Mouse (Mus musculus): ENCODE results near the gene Olfr460.
"Not testable (repeated sequence)": the region's sequence is repeated elsewhere in the genome, so short reads cannot be mapped to it uniquely, and the experiment has no call there.

The Olfr460 gene

DNA sequence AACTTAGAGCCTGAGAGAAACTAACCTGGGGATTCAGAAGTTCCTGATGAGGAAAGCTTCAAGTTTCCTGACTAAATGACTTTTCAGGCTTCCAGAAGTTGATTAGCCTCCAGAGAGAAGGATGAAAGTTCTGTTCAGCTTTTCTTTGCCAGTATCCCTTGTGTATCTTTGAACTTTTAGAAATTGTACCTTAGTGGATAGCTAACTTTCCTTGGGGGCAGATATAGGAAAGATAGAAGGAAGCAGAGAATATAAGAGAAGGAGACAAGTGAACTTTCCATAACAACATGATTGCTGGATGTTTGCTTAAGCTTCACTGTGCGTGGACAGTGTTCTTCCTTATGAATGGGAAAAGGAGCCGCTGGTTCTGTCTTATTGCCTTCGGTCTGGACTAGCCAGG, at the start of gene Olfr460:
TSS of gene Olfr460 (plus strand) at position 301 of the 400 bp plus-strand sequence.
- no peak for DNase-seq (ENCODE audit: extremely low spot score, low read depth, low spot score)

GRCm38 (mm10) chr6:40544690-40545089, 24.6 kb upstream of the Olfr460 start:
- DNase-seq (ENCODE audit: extremely low spot score, low read depth, low spot score): no peak

GRCm38 (mm10) chr6:40554950-40555349, 14.3 kb upstream of the Olfr460 start, which contains the start of gene Olfr461:
Gene Olfr461, minus strand, starts transcription at chr6:40555050.
- DNase-seq (ENCODE audit: extremely low spot score, low read depth, low spot score): no peak

DNA sequence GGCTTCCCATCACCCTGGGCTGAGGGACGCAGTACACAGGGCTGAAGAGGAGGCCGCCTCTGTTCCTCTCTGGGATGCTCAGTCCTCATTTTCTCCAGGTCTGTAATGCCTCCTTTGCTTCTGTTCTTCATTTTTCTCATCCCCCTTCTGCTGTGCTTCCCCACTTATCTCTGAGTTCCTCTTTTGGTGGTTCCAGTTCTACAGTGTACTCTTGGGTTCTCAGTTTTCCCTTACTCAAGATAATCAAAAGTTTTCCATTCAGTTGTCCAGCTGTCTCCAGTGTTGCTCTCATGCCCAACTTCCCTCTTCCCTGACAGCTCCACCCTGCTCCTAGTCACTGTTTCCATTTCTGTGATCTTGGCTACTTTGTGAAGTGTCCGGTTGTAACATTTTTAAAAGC, 4.3 kb downstream of the Olfr460 start:
- no peak for DNase-seq (ENCODE audit: extremely low spot score, low read depth, low spot score)

DNA sequence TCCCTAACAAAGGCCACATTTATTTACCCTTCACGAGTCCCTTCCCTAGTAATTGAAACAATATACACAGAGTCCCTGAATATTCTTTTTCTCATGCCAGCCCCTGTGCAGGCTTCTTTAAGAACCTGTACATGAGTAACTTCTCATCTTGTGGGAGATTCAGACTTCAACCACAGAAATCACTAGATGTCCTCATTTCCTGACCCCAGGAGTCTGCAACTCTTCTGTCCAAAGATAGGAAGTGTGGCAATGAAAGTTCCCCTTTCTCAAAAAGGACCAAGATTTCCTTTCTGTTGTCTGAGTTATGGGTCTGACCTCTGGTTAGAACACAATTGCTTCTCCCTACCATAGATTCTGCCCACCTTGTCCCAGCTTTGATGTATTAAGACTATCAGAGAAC, 7.0 kb downstream of the Olfr460 start:
- no peak for DNase-seq (ENCODE audit: extremely low spot score, low read depth, low spot score)

DNA sequence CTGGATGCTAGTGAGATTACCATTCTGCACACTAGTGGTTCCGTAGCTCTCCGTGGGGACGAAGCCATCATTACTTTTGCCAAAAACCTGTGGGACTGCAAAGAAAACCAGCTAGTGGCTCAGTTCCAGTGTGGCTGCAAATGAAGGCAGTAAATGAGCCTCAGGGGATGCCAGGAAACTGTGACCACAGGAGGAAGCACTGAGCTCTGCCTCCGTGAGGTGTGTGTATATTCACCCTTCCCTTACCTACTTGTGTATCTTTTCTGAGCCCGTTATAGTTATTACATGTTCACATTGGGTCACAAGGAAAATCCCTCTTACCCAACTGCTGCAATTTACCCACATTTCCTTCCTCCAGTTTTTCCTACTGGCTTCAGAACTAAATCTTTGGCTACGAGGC, 15.0 kb downstream of the Olfr460 start:
- no peak for DNase-seq (ENCODE audit: extremely low spot score, low read depth, low spot score)

GRCm38 (mm10) chr6:40585645-40586044, 16.4 kb downstream of the Olfr460 start, which contains the start of gene Clec5a:
Gene Clec5a, minus strand, starts transcription at chr6:40585821.
- no peak for DNase-seq (ENCODE audit: extremely low spot score, low read depth, low spot score)

GRCm38 (mm10) chr6:40588346-40588745, 19.1 kb downstream of the Olfr460 start:
- no peak for DNase-seq (ENCODE audit: extremely low spot score, low read depth, low spot score)

- no peak for DNase-seq (ENCODE audit: extremely low spot score, low read depth, low spot score)
Observed at GRCm38 (mm10) chr6:40594804-40595550, 25.7 kb downstream of the Olfr460 start.

- DNase-seq (ENCODE audit: extremely low spot score, low read depth, low spot score): not testable (repeated sequence)
Observed at GRCm38 (mm10) chr6:40598546-40598945, 29.3 kb downstream of the Olfr460 start.

- no peak for DNase-seq (ENCODE audit: extremely low spot score, low read depth, low spot score)
Observed at GRCm38 (mm10) chr6:40607431-40607830, 38.1 kb downstream of the Olfr460 start.

DNA sequence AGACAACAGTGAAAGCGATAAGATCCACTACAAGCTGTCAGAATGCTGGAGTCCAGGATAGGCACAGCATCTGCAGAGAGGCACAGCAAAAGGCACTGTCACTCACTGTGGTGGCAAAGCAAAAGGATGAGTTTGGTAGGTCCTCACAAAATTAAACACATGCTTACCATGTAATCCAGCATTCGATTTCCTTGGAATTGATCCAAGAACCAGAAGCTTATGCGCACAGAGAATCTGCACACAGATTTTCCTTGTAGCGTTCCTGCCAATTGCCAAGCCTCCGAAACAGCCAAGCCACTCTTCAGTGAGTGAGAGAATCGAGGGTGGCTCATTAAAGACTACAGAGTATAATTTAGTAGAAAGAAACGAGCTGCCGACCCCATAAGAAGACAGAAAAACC, 41.0 kb downstream of the Olfr460 start:
- DNase-seq (ENCODE audit: extremely low spot score, low read depth, low spot score): no peak

- no peak for DNase-seq (ENCODE audit: extremely low spot score, low read depth, low spot score)
Observed at GRCm38 (mm10) chr6:40613260-40613852, 44.1 kb downstream of the Olfr460 start, which contains the start of gene Tas2r138. Gene Tas2r138, minus strand, starts transcription at chr6:40613310.

- peak; percentile 44 for DNase-seq (ENCODE audit: extremely low spot score, low read depth, low spot score)
Observed at GRCm38 (mm10) chr6:40617965-40618364, 48.7 kb downstream of the Olfr460 start.
